Mouse (Mus musculus): ENCODE data around the gene Gm5460.

- no peak for TF ChIP-seq CTCF (IDR thresholded peaks at IDR 0.05; ENCODE audit: control insufficient read depth, insufficient read depth, insufficient replicate concordance, low read depth, low read length)
- TF ChIP-seq POLR2A (IDR thresholded peaks at IDR 0.05; ENCODE audit: control insufficient read depth, low read depth, low read length) = no peak
Measured at GRCm38 (mm10) chr14:34078293-34078692, 61.7 kb downstream of the Gm5460 start.

Measured in testis, adult 2 months (tissue).